Mouse (Mus musculus): ENCODE measurements around the gene Olfr1249.
"Not testable (repeated sequence)": the region's sequence is repeated elsewhere in the genome, so short reads cannot be mapped to it uniquely, and the experiment has no call there.

Gene Olfr1249

DNA sequence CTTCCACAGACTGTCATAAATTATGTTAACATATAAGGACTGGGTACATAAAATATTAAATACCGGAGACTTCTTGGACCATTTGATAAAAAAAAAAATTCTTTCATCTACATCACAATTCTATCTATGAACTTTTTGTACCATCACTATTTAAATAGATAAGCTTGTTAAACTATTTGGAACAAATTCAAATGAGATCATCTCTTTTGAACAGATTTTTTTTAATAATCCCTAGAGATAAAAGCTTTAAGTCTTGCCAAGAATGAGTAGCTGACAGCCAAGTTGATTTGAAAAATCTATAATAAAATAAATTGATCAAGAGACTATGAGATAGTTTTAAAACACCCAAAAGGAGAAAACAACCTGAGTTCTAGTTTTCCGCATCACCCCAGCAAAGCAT is at the start of gene Olfr1249:
Gene Olfr1249, minus strand, starts transcription at position 101 of the 400 bp plus-strand sequence.
- no peak for DNase-seq

GRCm38 (mm10) chr2:89671836-89672235 is 37.1 kb upstream of the Olfr1249 start, which contains the start of gene Olfr1251:
TSS of gene Olfr1251 (minus strand) at chr2:89671936.
- DNase-seq, result no peak

- DNase-seq, result no peak
Observed at GRCm38 (mm10) chr2:89661367-89661766, 26.6 kb upstream of the Olfr1249 start, which contains the start of gene Olfr1250. TSS of gene Olfr1250 (minus strand) at chr2:89661467.

GRCm38 (mm10) chr2:89618145-89618544 is 16.6 kb downstream of the Olfr1249 start, which contains the start of gene Olfr1248:
TSS of gene Olfr1248 (minus strand) at chr2:89618245.
- DNase-seq, result not testable (repeated sequence)

DNA sequence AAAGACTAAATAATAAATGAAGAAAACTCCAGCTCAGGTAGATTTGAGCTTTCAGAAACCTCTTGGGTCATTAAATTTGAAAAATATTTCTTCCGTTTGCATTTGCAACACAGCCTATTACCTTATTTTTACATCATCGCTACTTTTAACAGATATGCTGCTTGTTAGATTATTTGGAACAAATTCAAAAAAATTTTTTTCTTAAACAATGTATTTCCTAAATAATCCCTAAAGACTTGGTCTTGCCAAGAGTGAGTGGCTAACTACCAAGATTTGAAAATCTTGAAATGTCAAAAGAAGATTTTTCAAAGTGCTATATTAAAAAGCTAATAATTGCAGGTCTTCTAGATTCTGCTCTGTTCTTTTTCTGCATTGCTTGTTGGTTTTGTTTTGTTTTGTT is 20.8 kb downstream of the Olfr1249 start, which contains the start of gene Olfr1247:
Gene Olfr1247, minus strand, starts transcription at position 101 of the 400 bp plus-strand sequence.
- no peak for DNase-seq

- no peak for DNase-seq
Observed at GRCm38 (mm10) chr2:89593057-89593456, 41.7 kb downstream of the Olfr1249 start, which contains the start of gene Olfr1246. TSS of gene Olfr1246 (minus strand) at chr2:89593157.
